Mouse (Mus musculus) thymus, adult 18-20 months (tissue): Measurements from ENCODE around the gene Snrpd2.

Experiments used
- DNase-seq, 2 experiments: peaks; one replicate each; pipeline ENCODE4 v3.0.0; 2022; ENCODE audit warnings: mixed read lengths in 2 of 2

Snrpd2 gene

DNA sequence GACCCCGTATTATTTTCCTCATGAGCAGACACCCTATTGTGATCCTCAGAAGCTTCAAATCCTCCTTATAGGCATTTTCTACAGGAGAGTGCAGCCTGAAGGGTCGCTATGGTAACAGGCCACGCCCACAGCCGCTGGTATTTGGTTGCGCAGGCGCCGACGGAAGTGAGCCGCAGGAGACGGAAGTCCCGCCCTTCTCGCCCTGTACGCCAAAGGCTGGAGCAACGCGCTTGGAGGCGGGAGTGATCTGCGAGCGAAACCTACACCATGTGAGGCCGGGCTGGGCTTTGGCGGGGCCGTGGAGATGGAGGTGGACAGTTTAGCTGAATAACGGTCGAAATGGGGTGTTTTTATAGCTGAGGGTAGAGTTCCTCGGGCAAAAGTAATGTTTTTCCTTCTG, at the start of gene Snrpd2:
Gene Snrpd2 (plus strand): TSS at position 97 of the 400 bp plus-strand sequence.
- DNase-seq = peak; percentile 87 to 90

DNA sequence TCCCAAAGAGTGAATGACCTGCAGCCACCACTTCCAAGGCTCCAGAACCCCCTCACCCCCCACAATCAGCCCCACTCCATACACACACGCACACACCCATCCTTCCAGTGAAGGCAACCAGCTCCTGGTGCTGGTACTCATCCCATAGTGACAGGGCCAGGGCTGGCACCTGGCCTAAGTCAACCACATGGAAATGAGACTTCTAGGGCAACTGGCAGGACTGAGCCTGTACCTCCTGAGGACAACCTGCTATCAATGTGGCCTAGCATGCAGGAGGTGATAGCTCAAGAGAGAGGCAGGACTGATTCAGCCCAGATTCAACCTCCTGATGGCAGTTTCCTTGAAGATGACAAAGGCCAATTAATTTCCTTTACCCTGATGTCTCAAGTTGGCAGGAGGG, 49.2 kb upstream of the Snrpd2 start:
- no peak for DNase-seq

DNA sequence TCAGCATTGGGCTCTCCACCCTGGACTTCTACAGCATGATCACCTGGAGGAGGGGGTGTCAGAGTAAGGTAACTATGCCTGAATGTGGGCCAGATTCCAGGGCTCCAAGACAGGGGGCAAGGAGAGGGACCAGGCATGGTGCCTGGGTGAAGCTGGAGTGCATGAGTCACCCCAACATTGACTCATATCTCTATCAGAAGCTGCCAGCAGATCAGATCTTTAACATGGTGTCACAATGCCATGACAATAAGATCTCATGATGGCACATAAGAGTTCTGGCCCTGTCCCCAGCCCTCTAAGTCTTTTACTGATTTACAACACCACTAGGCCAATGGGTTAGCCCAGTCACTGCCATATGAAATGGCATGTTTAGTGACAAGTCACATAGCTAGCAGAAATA, 45.8 kb upstream of the Snrpd2 start:
- no peak for DNase-seq

DNA sequence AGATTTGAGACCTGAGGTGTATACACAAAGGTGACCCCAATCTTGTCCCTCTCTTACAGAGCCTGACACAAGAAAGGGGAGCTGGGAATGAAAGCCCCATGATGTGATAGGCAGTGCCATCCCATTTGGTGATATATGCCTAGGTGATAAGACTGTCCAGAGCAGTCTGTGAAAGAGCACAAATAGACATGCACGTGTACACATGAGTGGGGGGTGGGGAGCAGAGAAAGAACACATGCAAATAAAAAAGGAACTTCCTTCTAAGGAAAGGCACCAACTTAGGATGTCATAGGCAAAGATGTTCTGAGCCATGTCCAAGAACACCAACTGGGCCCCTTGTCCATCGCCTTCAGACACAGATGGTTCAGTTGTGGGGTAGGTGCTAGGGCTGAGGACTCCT, 45.0 kb upstream of the Snrpd2 start:
- DNase-seq = no peak

DNA sequence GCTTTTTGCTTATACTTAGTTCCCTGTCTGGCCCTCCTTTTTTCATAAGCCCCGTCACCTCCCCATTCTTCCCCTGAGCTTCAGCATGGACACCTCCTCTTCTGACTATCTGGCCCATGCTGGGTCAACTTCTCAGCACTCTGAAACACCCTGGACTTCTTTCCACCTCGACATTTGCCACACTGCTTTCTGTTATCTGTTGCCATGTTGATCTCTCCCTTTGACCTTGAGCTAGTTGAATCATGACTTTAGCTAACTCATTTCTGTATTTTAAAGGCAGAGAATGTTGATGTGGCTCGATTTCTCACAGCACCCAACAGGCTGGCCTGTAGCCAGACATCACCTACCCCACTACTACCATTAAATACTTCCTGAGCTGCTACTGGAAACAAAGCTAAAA, 42.1 kb upstream of the Snrpd2 start:
- DNase-seq = no peak

DNA sequence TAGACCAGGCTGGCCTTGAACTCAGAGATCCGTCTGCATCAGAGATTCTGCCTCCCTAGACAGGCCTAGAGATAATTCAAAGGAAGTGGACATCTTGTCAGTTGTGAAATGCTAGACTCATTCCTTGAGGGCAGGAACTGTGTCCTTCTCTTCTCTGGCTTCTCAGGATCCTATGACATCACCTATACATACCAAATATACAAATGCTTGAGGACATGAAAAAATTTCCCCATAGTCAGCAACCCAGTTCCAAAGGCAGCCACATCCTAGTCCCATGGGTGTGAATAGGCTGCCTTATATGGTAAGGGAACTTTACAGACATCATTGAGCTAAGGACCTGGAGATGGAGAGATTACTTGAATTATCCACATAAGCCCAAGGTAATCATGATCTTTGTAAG, 40.0 kb upstream of the Snrpd2 start:
- no peak for DNase-seq

DNA sequence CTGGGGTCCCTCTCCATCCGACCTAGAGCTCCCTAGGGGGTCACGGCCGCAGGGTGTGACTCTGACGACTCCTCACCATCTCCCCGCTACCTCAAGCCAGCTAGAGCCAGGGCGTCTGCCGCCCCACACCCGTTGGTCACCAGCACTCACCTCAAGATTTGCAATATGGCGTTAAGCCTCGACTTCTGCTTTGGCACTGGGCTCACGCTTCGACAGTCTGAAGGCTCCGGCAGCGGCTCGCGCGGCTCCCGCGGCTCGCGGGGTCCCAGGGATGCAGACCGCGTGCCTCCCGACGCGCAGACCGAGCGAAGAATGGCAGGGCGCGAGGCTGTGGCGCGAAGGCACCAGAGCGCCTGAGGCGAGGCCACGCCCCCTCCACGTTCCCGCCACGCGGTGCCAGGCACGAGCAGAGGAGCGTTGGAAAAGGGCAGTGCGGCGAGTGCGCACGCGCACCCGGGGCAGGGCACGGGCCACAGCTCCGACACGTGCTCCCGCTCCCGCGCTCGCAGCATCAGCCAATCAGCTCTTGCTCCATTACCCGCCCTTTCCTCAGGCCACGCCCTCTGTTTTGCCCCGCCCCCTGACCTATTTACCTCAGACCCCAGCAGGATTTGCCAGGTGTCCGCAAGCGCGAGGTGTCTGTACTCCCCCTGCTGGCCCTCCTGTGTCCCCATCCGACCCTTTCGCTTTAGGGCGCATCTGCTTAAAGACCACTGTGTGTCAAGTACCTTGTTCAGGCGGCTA, 31.3 kb upstream of the Snrpd2 start, which contains the start of gene Gm4969:
Gene Gm4969 (minus strand): TSS at position 341 of the 744 bp plus-strand sequence.
- DNase-seq = peak in 1 of 2 experiments; percentile 61

DNA sequence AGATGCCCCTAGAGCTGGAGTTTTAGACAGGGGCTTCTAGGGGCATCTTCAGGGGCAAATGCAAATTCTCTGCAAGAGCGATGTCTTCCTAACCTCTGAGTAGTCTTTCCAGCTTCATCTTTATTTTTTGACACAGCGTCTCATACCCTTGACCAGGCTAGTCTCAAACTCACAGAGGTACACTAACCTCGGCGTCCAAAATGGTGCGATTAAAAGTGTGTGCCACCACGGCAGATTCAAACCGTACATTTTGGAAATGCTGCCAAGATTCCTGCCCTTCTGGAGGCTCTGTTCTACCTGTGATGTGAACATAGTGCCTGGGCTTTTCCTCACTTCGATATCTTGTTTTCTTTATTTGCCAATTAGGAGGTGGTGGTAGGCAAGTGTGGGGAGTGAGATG, 30.4 kb upstream of the Snrpd2 start:
- no peak for DNase-seq

DNA sequence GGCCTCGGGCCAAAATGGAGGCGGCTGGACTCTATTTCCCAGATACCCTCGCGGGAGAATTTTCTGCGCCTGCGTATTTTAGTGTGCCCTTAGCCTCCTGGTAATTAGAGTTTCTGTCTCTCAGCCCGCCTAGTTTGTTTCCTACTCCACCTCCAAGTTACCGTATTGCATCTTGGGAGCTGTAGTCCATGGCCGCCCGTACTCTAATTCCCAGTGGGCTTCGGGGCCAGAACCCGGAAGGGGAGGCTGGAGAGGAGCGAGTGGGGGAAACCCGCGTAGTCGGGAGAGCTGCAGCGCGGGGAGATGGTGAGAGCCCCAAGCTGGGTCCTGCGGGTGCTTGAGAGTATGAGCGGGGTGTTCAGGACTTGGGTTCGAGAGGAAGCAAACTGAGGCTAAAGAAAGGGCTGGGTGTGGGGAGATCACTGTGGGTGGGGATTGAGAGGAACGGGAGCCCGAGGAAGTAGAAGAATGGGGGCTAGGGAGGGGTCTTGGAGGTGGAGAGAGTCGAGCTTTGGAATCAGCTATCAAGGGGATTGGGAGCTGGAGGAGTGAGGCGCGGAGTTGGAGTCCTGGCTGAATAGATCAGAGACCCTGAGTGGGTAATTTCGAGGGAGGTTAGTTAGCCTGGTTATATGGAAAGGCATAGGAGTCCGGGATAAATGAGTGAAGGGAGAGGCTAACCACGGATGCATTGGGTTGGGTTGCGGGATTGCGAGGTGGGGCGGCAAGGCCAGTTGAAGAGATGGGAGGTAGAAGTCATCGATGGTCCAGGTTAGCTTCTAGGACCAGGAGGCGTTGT, 29.7 kb upstream of the Snrpd2 start, which contains the start of gene Fbxo46:
Gene Fbxo46 (plus strand): TSS at position 229 of the 799 bp plus-strand sequence.
- peak; percentile 89 to 96 for DNase-seq

DNA sequence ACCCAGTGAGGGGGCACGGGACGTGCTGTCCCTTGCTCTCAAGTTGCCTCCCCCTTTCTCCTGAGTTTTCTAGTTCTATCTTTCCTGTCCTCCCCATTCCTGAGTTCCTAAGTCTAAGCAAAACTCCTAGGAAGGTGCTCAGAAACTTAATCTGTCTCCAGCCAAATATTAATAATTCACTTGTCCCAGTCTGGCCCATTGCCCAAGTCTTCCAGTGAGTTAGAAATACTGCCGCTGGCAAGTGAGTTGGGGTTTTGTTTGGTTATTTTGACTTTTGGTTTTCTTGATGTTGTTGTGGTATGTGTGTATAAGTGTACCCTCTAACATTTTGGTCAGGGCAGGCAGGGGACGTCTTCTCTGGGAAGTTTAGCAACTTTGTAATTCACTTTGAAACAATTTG, 27.8 kb upstream of the Snrpd2 start:
- no peak for DNase-seq

DNA sequence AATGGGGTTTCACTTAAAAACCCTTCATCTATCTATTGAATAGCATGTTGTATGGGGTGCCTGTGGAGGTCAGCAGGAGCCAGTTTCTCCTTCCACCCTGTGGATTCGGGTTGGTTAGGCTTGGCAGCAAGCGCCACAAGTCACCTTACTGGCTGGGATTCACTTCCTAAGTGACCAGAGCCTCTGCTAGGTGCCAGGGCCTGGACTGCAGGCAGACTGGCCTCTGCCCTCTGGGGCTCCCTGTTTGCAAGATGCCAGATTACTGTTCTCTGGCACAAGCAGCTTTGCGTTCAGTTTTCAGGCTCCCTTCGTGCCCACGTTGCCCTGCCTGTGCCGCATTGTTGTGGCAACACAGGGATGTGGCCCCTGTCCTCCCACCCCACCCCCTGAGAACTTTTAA, 24.8 kb upstream of the Snrpd2 start:
- no peak for DNase-seq

DNA sequence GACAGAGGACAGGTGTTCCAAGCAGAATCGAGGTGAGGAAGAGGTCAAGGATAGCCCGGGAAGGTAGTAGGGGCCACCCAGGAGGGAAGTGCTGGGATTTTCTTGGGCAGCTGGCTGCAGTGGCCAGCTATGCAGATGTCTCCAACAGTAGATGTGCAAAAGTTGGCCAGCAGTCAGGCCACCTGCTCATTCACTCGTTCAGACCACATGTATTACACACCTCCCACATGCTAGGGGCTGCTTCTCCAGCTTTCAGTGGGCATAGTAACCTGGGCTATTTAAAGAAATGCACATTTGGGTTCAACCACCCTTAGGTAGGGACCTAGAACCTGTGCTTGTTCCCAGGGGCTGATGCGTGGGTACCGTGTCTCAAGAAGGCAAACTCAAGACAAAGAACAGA, 21.8 kb upstream of the Snrpd2 start:
- DNase-seq = no peak

DNA sequence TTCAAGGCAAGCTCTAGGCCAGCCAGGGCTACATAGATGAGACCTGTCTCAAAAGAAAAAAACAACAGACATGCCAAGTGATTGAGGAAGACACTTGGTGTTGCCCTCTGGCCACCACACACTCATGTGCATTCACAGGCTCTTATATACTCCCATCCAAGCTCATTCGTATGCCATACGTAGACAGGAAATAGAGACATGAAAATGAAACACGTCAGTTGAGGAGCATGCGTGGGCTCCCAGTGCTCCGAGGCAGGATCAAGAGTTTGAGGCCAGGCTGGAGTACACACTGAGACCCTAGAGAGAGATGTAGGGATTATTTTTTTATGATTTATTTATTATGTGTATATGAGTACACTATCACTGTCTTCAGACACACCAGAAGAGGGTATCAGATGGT, 20.1 kb upstream of the Snrpd2 start:
- DNase-seq = no peak

DNA sequence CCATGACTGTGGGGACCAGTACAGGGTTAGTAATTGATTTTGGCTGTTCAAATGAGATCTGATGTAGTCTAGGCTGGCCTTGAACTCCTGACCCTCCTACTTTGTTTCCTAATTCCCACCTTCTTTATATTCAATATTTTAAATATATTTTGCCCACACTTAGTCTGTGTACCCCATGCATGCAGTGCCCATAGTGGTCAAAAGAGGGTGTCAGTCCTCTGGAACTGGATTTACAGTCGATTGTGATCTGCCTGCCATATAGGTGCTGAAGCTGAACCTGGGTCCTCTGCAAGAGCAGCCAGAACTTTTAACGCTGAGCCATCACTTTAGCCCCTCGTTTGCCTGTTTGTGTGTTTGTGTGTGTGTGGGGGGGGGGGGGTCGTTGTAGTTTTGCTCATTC, 18.9 kb upstream of the Snrpd2 start:
- no peak for DNase-seq

DNA sequence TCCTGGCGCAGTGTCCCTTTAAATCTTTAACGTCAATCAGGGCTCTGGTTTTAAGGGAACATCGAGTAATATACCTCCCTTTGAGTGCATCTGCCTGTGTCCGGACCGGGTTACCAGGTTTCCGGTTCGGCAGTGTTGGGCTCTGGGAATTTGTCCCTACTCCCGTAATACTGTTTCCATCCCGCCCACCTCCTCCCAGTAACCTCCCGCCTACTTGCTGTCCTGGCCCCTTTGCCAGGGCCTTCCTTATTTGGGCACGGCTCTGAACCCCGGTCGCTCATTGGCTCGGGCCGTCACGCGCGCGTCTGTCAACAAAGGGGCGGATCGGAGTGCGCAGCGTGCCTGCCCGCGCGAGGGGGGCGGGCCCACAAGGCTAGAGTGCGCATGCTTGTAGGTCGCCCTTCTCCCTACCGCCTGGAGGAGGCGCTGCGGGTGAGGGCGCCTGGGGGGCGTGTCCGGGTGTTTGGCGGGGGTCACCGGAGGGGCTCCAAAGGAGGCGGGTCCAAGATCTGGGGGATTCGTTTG, 18.1 kb upstream of the Snrpd2 start:
- peak; percentile 90 to 91 for DNase-seq

DNA sequence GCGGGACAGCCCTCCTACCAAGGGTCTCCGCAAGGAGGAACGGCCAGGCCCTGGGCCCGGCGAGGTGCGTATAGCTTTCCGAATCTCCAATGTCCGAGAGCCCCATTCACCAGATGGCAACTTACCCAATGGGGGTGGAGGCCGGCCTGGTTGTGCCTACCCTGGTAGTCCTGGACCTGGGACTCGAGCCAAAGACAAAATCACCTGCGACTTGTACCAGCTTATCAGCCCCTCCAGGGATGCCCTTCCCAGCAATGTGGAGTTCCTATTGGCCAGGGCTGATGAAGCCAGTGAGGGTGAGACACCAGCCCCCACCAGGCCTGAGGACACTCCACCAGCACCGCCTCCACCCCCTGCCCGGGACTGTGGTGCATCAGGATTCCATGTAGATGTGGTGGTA, 13.4 kb upstream of the Snrpd2 start:
- DNase-seq = no peak

DNA sequence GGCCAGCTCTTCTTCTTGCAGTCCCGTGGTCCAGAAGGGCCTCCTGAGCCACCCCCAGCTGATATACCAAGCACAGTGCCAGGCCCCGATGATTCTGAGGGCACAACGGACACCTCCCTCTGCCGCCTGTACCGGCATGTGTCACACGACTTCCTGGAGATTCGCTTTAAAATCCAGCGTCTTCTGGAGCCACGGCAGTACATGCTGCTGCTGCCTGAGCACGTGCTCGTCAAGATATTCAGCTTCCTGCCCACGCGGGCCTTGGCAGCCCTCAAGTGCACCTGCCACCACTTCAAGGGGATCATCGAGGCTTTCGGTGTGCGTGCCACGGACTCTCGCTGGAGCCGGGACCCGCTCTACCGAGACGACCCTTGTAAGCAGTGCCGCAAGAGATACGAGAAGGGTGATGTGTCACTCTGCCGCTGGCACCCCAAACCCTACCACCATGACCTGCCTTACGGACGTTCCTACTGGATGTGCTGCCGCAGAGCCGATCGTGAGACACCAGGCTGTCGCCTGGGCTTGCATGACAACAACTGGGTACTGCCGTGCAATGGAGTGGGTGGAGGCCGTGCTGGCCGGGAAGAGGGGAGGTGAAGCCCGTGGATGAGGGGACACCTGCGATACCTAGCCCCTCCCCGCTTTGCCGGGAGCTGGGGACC, 12.7 kb upstream of the Snrpd2 start:
- DNase-seq = no peak

DNA sequence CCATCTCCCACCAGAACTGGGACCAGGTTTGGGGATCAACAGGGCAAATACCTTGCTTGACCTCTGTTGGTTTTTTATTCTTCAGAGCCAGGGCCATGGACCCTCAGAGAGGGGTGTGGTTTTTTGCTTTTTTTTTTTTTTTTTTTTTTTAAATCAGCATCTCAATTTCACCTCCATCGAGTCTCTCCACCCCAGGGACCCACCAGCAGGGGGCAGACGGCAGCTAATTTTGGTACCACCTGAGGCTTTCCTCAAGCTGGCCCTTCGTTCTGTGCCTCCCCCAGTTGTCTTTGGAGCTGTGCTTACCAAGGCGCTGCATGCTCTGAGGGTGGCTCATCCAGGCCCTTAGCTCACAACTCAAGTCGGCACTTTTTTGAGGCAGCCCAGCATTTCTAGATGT, 12.1 kb upstream of the Snrpd2 start:
- DNase-seq = no peak

DNA sequence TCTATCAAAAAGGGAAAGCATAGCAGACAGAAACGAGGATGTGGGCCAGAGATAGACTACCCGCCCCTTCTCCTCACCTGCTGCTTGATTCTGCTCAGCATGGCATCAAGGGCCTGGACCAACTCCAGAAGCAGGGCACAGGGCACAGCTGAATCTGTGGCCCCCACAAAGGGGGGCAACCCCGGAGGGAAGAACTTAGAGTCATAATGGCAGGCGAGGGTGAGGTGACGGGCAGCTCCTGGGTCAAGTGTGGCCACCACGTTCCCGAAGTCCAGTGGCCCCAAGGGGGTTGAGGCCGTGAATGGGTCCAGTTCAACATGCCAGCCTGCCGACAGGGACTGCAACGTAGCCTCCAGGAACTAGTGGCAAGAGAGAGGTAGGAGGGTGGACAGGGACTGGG, 2.7 kb upstream of the Snrpd2 start:
- no peak for DNase-seq

DNA sequence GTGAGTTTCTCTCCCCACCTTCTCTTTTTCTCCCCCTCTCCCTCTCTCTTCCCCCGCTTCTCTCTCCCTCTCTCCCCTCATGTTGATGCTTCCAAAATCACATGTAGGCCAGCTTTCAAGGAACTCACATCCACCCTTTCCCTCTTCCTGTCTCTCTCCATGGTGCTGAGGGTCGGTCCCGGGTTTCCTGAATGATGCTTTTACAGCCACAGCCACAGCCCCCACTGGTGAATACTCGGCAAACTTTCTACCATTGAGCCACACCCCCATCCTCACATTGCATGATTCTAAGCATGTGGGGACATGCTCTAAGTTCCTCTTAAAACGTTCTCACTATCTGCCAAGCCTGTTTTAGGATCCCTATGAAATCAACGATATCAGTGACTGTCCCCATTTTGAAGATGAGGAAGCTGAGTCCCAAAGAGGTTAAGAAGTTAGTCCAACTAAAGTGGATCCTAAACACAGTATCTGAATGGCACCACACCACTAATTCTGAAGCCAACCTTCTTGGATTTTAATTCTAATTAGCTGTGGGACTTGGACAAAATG, 2.0 kb upstream of the Snrpd2 start:
- DNase-seq = no peak

DNA sequence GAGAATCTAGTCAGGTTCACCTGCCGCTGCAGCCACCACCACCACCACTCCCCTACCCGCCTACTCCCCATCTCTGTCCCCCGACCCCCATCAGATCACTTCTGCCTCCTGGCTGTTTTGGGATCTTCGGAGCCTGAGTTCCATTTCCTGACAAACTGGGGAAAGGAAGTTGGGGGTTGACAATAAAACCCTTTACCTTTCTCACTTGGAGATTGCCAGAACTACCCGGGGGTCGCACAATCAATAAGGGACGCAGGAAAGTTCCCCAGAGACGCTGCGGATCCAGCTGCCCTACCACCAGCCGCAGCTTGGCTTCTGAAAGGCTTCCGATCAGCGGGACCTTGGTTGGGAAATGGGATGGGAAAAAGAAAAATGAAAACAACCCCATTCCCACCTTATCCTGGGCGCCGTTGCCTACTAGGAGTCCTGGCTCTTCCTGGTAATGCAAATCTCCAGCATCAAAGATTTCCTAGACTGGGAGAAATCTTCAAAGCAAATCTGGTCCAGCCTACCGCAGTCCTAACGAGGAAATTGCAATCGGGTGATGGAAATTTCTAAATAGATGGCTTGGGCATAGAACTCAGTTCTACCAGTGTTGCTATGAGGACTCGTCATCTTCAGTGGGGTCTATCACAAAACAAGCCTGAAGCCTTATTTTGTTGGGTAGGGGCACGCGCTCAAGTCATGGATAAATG, 1.2 kb upstream of the Snrpd2 start:
- no peak for DNase-seq

DNA sequence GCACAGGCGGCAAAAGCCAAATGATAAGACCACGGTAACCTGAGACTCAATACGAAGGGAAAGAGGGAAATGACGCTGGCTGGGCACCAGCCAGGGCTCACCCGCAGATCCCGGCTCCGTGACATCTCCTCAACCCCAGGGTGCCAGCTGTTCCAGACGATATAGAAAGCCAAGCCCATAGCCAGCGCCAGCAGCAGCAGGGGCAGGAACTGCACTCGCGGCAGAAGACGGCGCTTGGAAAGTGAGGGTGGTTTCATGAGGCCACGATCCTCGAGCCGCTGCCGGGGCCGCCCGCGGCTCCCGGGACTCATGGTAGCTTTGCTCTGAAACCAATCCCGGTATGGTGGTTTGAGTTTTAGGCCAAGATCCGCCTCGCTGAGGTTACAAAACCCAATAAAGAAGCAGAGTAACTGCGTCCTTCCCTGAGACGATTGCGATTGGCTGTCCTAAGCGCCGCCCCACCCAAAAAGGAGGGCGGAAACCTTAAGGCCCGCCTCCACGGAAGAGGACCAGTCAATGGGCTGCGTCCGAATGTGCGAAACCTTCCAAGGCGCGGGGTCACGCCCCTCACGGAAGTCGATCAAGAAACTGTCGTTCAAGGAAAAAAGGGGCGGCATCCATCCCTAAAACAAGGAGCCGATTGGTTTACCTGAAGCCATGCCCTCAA, 514 bp upstream of the Snrpd2 start, which contains the start of gene Qpctl:
Gene Qpctl (minus strand): TSS at position 417 of the 667 bp plus-strand sequence.
- DNase-seq = peak; percentile 96 to 99
